Mouse (Mus musculus) cerebellum, adult 2 months (tissue): ENCODE results near the gene Elovl2.

Experiments used
- CTCF ChIP-seq: fragments of 200-500 bp; IDR thresholded peaks from 2 replicates; pipeline ENCODE4 v1.5.1; 2011; ENCODE audit warnings: low read depth, mild to moderate bottlenecking, control low read depth, low read length, moderate library complexity, borderline replicate concordance; ENCODE audit not compliant: insufficient read depth
- POLR2A ChIP-seq: fragments of 200-500 bp; IDR thresholded peaks from 2 replicates; pipeline ENCODE4 v1.6.1; 2011; ENCODE audit warnings: low read length, control low read depth, borderline replicate concordance; ENCODE audit not compliant: insufficient read depth

- TF ChIP-seq CTCF (no peak), POLR2A (no peak)
Measured at GRCm38 (mm10) chr13:41241557-41241956, 21.4 kb upstream of the Elovl2 start.
